Mouse (Mus musculus) G1E (cell line): ENCODE measurements around the gene Gm10184. TPM values are rescaled to one million over a fixed set of nuclear protein-coding genes. Genes with fewer than 3 reads are reported as not detected.

Source experiments
- ATAC-seq: 2 replicates; pipeline ENCODE4 v1.8.0; 2016; ENCODE audit warnings: mild to moderate bottlenecking; ENCODE audit not compliant: insufficient number of reproducible peaks, poor library complexity, low FRiP score, severe bottlenecking; ENCODE audit errors: extremely low read depth
- DNase-seq: peaks from one replicate; pipeline ENCODE4 v3.0.0; 2012; ENCODE audit warnings: low spot score
- H3K27me3 ChIP-seq: 2 replicates; pipeline ENCODE4 v1.6.1; 2012; ENCODE audit warnings: mild to moderate bottlenecking, low read length, inconsistent platforms; ENCODE audit not compliant: insufficient read depth
- H3K36me3 ChIP-seq: replicated peaks from 2 replicates; pipeline ENCODE3; 2012; ENCODE audit warnings: mild to moderate bottlenecking, inconsistent platforms
- H3K4me1 ChIP-seq: 2 replicates; pipeline ENCODE4 v1.6.1; 2012; ENCODE audit warnings: low read depth, low read length, inconsistent platforms, mixed read lengths; ENCODE audit not compliant: insufficient read depth
- H3K4me3 ChIP-seq: 2 replicates; pipeline ENCODE4 v1.5.1; 2012; ENCODE audit warnings: low read depth, mild to moderate bottlenecking, inconsistent platforms, low read length, moderate library complexity, mixed read lengths
- H3K9me3 ChIP-seq: replicated peaks from 2 replicates; pipeline ENCODE4 v1.6.1; 2012; ENCODE audit warnings: inconsistent platforms
- CTCF ChIP-seq: IDR thresholded peaks from 2 replicates; pipeline ENCODE4 v1.5.1; 2012; ENCODE audit warnings: low read depth, low read length, inconsistent platforms, mixed read lengths
- GATA1 ChIP-seq: IDR thresholded peaks from 2 replicates; pipeline ENCODE4 v1.6.1; 2012; ENCODE audit warnings: borderline replicate concordance, low read length, inconsistent platforms, mixed read lengths
- GATA2 ChIP-seq: IDR thresholded peaks from 2 replicates; pipeline ENCODE4 v1.6.1; 2012; ENCODE audit warnings: low read depth, low read length, inconsistent platforms, borderline replicate concordance
- POLR2AphosphoS5 ChIP-seq: IDR thresholded peaks from 2 replicates; pipeline ENCODE4 v1.6.1; 2012; ENCODE audit warnings: low read depth, low read length, inconsistent platforms; ENCODE audit not compliant: insufficient replicate concordance
- TAL1 ChIP-seq: conservative IDR thresholded peaks from 2 replicates; pipeline ENCODE4 v1.6.1; 2012; ENCODE audit warnings: low read depth, low read length, inconsistent platforms, mixed read lengths
- polyA plus RNA-seq: library from polyadenylated mRNA; stranded (reverse); fragments of >175 nt; gene quantifications from 2 replicates; pipeline ENCODE4 v1.2.3, GENCODE M21; 2012
- total RNA-seq, 2 experiments: library from RNA; stranded (forward) in 1 of 2; stranded (reverse) in 1 of 2; fragments of 200-1000 nt in 1 of 2; fragments of >200 nt in 1 of 2; fragmentation: Nextera tagmentation in 1 of 2; gene quantifications; 2 replicates each; pipeline ENCODE4 v1.2.3; 2014 to 2017

Gene Gm10184
- total and polyA plus RNA-seq, 3 experiments, result 6.9 to 294 (median 195) TPM

GRCm38 (mm10) chr17:89864996-89865395, 45.3 kb downstream of the Gm10184 start:
- no peaks in the 10 kb centered on the region for H3K27me3 ChIP-seq
- no peak overlapping the region for H3K4me3 ChIP-seq
- no peaks in the 10 kb centered on the region for H3K36me3 ChIP-seq
- no peak for ATAC-seq
- H3K4me1 ChIP-seq, result no peaks in the 10 kb centered on the region
- no peak for DNase-seq
- TF ChIP-seq POLR2AphosphoS5 (no peak), TAL1 (no peak), GATA2 (no peak), GATA1 (no peak), CTCF (no peak)
- no peaks in the 10 kb centered on the region for H3K9me3 ChIP-seq
